Mouse (Mus musculus): ENCODE results near the gene Nek6.

DNA sequence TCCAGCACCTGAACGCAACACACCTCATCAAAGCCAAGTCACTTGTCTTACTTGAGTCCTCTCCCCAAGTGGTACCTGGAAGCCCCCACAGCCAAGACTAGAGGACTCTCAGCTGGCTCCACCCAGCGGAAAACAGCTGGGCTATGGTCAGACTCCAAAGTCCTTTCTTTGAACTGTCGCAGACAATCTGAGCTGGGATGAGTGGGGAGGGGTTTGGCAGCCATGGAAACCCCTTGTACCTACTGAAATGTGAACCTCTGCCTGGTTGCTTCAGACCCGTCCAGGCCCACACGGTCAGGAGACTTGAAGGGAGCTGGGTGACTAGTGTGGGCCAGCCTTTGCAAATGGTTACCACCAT lies 73.9 kb downstream of the Nek6 start:
- TF ChIP-seq POLR2A (IDR thresholded peaks at IDR 0.05; ENCODE audit: insufficient read length, low read depth) = no peak
- no peak for TF ChIP-seq CEBPB (IDR thresholded peaks at IDR 0.05; ENCODE audit: insufficient read depth, poor library complexity, severe bottlenecking)
- TF ChIP-seq TCF3 (IDR thresholded peaks at IDR 0.05; ENCODE audit: insufficient read length, low read depth) = no peak
- TF ChIP-seq POLR2AphosphoS2 (IDR thresholded peaks at IDR 0.05; ENCODE audit: insufficient read length, low read depth) = no peak
- no peak for TF ChIP-seq USF1 (IDR thresholded peaks at IDR 0.05; ENCODE audit: low read depth)

All from myocyte (in vitro differentiated cells).